Mouse (Mus musculus) MEL (cell line): ENCODE measurements around the gene Ptgds. TPM values are rescaled to one million over a fixed set of nuclear protein-coding genes. Genes with fewer than 3 reads are reported as not detected.

ENCODE experiments used
- DNase-seq: peaks from one replicate; pipeline ENCODE4 v3.0.0; 2011; ENCODE audit warnings: low read depth, low spot score
- H3K27ac ChIP-seq: 2 replicates; pipeline ENCODE4 v1.5.1; 2012; ENCODE audit warnings: low read depth, mild to moderate bottlenecking, control low read depth, low read length, moderate library complexity; ENCODE audit not compliant: control insufficient read depth
- H3K27me3 ChIP-seq, 2 experiments: fragments of 150-350 bp in 1 of 2; sonication (generic) in 1 of 2; 2 replicates each; pipeline ENCODE4 v1.6.1; 2012; ENCODE audit warnings: low read length in 2 of 2, mild to moderate bottlenecking in 2 of 2, improper control_type of control experiment in 1 of 2, moderate library complexity in 1 of 2; ENCODE audit not compliant: insufficient read depth in 2 of 2, control insufficient read depth in 1 of 2
- H3K36me3 ChIP-seq, 2 experiments: 2 replicates each; pipeline ENCODE4 v1.6.1; 2012 to 2014; ENCODE audit warnings: low read length in 2 of 2, improper control_type of control experiment in 1 of 2, inconsistent platforms in 1 of 2, mild to moderate bottlenecking in 1 of 2; ENCODE audit not compliant: insufficient read depth in 2 of 2, control insufficient read depth in 1 of 2
- H3K4me1 ChIP-seq, 2 experiments: fragments of 150-350 bp in 1 of 2; sonication (generic) in 1 of 2; 2 replicates each; pipeline ENCODE4 v1.6.1; 2012; ENCODE audit warnings: low read length in 2 of 2, improper control_type of control experiment in 1 of 2, mild to moderate bottlenecking in 1 of 2; ENCODE audit not compliant: insufficient read depth in 2 of 2, control insufficient read depth in 1 of 2
- H3K4me3 ChIP-seq, 2 experiments: fragments of 150-350 bp in 1 of 2; sonication (generic) in 1 of 2; 2 replicates each; pipeline ENCODE4 v1.5.1; 2012; ENCODE audit warnings: low read depth in 2 of 2, low read length in 2 of 2, mild to moderate bottlenecking in 2 of 2, moderate library complexity in 2 of 2, control low read depth in 1 of 2, improper control_type of control experiment in 1 of 2; ENCODE audit not compliant: control insufficient read depth in 1 of 2, insufficient read depth in 1 of 2
- H3K79me2 ChIP-seq: 2 replicates; pipeline ENCODE4 v1.6.1; 2012; ENCODE audit warnings: mild to moderate bottlenecking, low read length, moderate library complexity; ENCODE audit not compliant: control insufficient read depth, poor library complexity, insufficient read depth
- H3K9ac ChIP-seq: 2 replicates; pipeline ENCODE4 v1.6.1; 2012; ENCODE audit warnings: low read depth, mild to moderate bottlenecking, control low read depth, low read length, moderate library complexity; ENCODE audit not compliant: control insufficient read depth, poor library complexity, severe bottlenecking
- H3K9me3 ChIP-seq: fragments of 150-350 bp; sonication (generic); replicated peaks from 2 replicates; pipeline ENCODE4 v1.6.1; 2012; ENCODE audit warnings: mild to moderate bottlenecking, low read length, improper control_type of control experiment, moderate library complexity; ENCODE audit not compliant: insufficient read depth
- CHD1 ChIP-seq: IDR thresholded peaks from 2 replicates; pipeline ENCODE4 v1.6.1; 2012; ENCODE audit warnings: low read depth, mild to moderate bottlenecking, inconsistent platforms, low read length, improper control_type of control experiment
- E2F4 ChIP-seq: IDR thresholded peaks from 2 replicates; pipeline ENCODE4 v1.6.1; 2011; ENCODE audit warnings: low read depth, low read length, improper control_type of control experiment, borderline replicate concordance
- EP300 ChIP-seq, 2 experiments: IDR thresholded peaks; 2 replicates each; pipeline ENCODE4 v1.6.1; 2011; ENCODE audit warnings: improper control_type of control experiment in 2 of 2, low read length in 2 of 2, low read depth in 1 of 2, mild to moderate bottlenecking in 1 of 2
- ETS1 ChIP-seq: IDR thresholded peaks from 2 replicates; pipeline ENCODE4 v1.6.1; 2012; ENCODE audit warnings: low read depth, mild to moderate bottlenecking, inconsistent platforms, low read length, improper control_type of control experiment, moderate library complexity
- GABPA ChIP-seq: IDR thresholded peaks from 2 replicates; pipeline ENCODE4 v1.6.1; 2012; ENCODE audit warnings: low read depth, mild to moderate bottlenecking, inconsistent platforms, low read length, improper control_type of control experiment, moderate library complexity
- HCFC1 ChIP-seq: IDR thresholded peaks from 2 replicates; pipeline ENCODE4 v1.6.1; 2012; ENCODE audit warnings: low read depth, mild to moderate bottlenecking, inconsistent platforms, low read length, improper control_type of control experiment, moderate library complexity
- MAZ ChIP-seq: IDR thresholded peaks from 2 replicates; pipeline ENCODE4 v1.6.1; 2012; ENCODE audit warnings: low read depth, mild to moderate bottlenecking, inconsistent platforms, low read length, improper control_type of control experiment
- MXI1 ChIP-seq: IDR thresholded peaks from 2 replicates; pipeline ENCODE4 v1.6.1; 2011; ENCODE audit warnings: mild to moderate bottlenecking, low read depth, low read length, improper control_type of control experiment
- MYB ChIP-seq: IDR thresholded peaks from 2 replicates; pipeline ENCODE4 v1.6.1; 2011; ENCODE audit warnings: mild to moderate bottlenecking, low read depth, low read length, improper control_type of control experiment
- MYC ChIP-seq: IDR thresholded peaks from 2 replicates; pipeline ENCODE4 v1.6.1; 2011; ENCODE audit warnings: low read depth, mild to moderate bottlenecking, low read length, improper control_type of control experiment, moderate library complexity
- NRF1 ChIP-seq: IDR thresholded peaks from 2 replicates; pipeline ENCODE4 v1.6.1; 2014; ENCODE audit warnings: low read depth, mild to moderate bottlenecking, inconsistent platforms, low read length, improper control_type of control experiment, moderate library complexity; ENCODE audit not compliant: poor library complexity, insufficient read depth, severe bottlenecking
- POLR2A ChIP-seq, 2 experiments: IDR thresholded peaks; 2 replicates each; pipeline ENCODE4 v1.6.1; 2011 to 2012; ENCODE audit warnings: low read length in 2 of 2, mild to moderate bottlenecking in 2 of 2, control low read depth in 1 of 2, improper control_type of control experiment in 1 of 2, low read depth in 1 of 2, moderate library complexity in 1 of 2; ENCODE audit not compliant: control insufficient read depth in 1 of 2, insufficient read depth in 1 of 2, poor library complexity in 1 of 2
- POLR2AphosphoS2 ChIP-seq: IDR thresholded peaks from 2 replicates; pipeline ENCODE4 v1.6.1; 2011; ENCODE audit warnings: low read length, improper control_type of control experiment
- POLR2AphosphoS5 ChIP-seq: IDR thresholded peaks from 2 replicates; pipeline ENCODE4 v1.6.1; 2012; ENCODE audit warnings: low read depth, borderline replicate concordance, mild to moderate bottlenecking, inconsistent platforms, low read length, moderate library complexity, mixed read lengths
- RAD21 ChIP-seq: IDR thresholded peaks from 2 replicates; pipeline ENCODE4 v1.6.1; 2011; ENCODE audit warnings: mild to moderate bottlenecking, low read depth, low read length, improper control_type of control experiment
- RCOR1 ChIP-seq: IDR thresholded peaks from 2 replicates; pipeline ENCODE4 v1.6.1; 2012; ENCODE audit warnings: low read depth, mild to moderate bottlenecking, inconsistent platforms, low read length, improper control_type of control experiment
- SIN3A ChIP-seq: IDR thresholded peaks from 2 replicates; pipeline ENCODE4 v1.6.1; 2012; ENCODE audit warnings: low read length, improper control_type of control experiment, inconsistent platforms
- TBP ChIP-seq: IDR thresholded peaks from 2 replicates; pipeline ENCODE4 v1.8.0; 2011; ENCODE audit warnings: low read depth, low read length, improper control_type of control experiment
- TCF12 ChIP-seq: IDR thresholded peaks from 2 replicates; pipeline ENCODE4 v1.6.1; 2014; ENCODE audit warnings: low read depth, mild to moderate bottlenecking, inconsistent platforms, low read length, improper control_type of control experiment, moderate library complexity
- USF2 ChIP-seq, 2 experiments: IDR thresholded peaks; 2 replicates each; pipeline ENCODE4 v1.6.1; 2011 to 2012; ENCODE audit warnings: improper control_type of control experiment in 2 of 2, low read length in 2 of 2, borderline replicate concordance in 1 of 2, inconsistent platforms in 1 of 2, low read depth in 1 of 2, mild to moderate bottlenecking in 1 of 2; ENCODE audit not compliant: insufficient read depth in 1 of 2
- ZC3H11A ChIP-seq: IDR thresholded peaks from 2 replicates; pipeline ENCODE4 v1.6.1; 2012; ENCODE audit warnings: low read depth, mild to moderate bottlenecking, inconsistent platforms, low read length, improper control_type of control experiment
- ZMIZ1 ChIP-seq: IDR thresholded peaks from 2 replicates; pipeline ENCODE4 v1.6.1; 2012; ENCODE audit warnings: low read depth, mild to moderate bottlenecking, inconsistent platforms, low read length, improper control_type of control experiment, moderate library complexity
- ZNF384 ChIP-seq: IDR thresholded peaks from 2 replicates; pipeline ENCODE4 v1.6.1; 2012; ENCODE audit warnings: low read depth, mild to moderate bottlenecking, inconsistent platforms, low read length, improper control_type of control experiment
- polyA plus RNA-seq, 2 experiments: library from polyadenylated mRNA; stranded (reverse) in 1 of 2; unstranded in 1 of 2; fragments of >175 nt in 1 of 2; fragments of >200 nt in 1 of 2; gene quantifications; 2 replicates each; pipeline versions ENCODE4 v1.2.1 to v1.2.4; 2012; ENCODE audit warnings: low replicate concordance in 2 of 2, low read depth in 1 of 2; ENCODE audit not compliant: insufficient read length in 2 of 2, insufficient read depth in 1 of 2, missing spikeins in 1 of 2
- total RNA-seq: library from RNA; depleted of rRNA; stranded (reverse); fragments of 300-350 nt; gene quantifications from 2 replicates; pipeline ENCODE4 v1.2.3, GENCODE M21; 2012

The Ptgds gene
- total and polyA plus RNA-seq, 3 experiments, result not detected

DNA sequence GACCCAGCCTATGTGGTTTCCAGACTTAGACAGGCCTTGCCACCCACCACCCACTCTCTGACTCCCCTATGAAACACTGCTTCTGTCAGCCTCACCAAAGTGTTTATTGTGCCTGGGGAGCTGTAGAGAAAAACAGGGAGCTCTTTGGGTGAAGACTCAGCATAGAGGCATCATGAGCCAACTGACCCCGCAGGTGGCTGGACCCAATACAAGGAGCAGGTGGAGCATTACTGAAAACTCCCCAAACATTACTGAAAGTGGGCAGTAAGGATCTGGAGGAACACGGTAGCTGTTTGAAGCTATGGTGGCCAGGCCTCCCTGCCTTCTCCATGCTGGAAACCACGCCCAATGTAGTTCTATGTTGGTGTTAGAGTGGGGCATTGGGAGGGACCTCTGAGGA, 6.2 kb downstream of the Ptgds start:
- Histone ChIP-seq H3K4me1 (peaks cover 4 to 11% of the 10 kb centered on the region in 2 experiments; a peak in 3 of 4 replicates), H3K4me3 (no peak overlapping the region), H3K27ac (no peak overlapping the region), H3K9me3 (no peaks in the 10 kb centered on the region), H3K79me2 (peaks cover 8% of the 10 kb centered on the region; the same call in 1 of the 2 replicates)
- TF ChIP-seq CHD1 (no peak), MYB (no peak), RAD21 (no peak), SIN3A (no peak), POLR2A (IDR thresholded peaks at IDR 0.05; ENCODE audit: control insufficient read depth in 1 of 2, insufficient read depth in 1 of 2, low read depth in 1 of 2, low read length in 2 of 2, poor library complexity in 1 of 2) (no peak)
- TF ChIP-seq, all 39 proteins: peak for 0
- no peak overlapping the region for H3K9ac ChIP-seq
- no peaks in the 10 kb centered on the region for H3K36me3 ChIP-seq
- DNase-seq, result no peak
- no peaks in the 10 kb centered on the region for H3K27me3 ChIP-seq

DNA sequence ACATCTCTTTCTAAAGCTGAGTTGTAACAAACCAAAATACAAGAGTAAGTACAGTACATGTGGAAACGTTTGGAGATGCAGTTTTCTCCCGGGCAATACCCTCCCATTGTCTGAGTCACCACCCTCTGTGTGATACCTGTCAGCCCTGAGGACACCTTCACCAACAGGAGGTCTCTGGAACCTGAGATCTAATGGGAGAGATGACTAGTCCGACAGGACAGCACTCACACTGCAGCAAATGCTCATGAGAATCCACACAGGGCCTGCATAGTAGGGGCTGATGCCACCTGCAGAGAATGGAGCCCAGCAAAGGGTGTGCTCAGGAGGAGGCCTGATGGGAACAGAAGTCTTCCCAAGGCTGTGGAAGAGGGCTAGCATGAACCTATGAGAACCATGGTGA, 8.4 kb downstream of the Ptgds start:
- Histone ChIP-seq H3K36me3 (no peaks in the 10 kb centered on the region), H3K9ac (peak overlapping the region; percentile 59), H3K9me3 (no peaks in the 10 kb centered on the region), H3K79me2 (peaks cover 8% of the 10 kb centered on the region; the same call in 1 of the 2 replicates), H3K4me3 (peak overlapping the region; percentile 36 to 55), H3K27me3 (no peaks in the 10 kb centered on the region), H3K27ac (peak overlapping the region; percentile 65), H3K4me1 (peaks cover 4 to 11% of the 10 kb centered on the region in 2 experiments; a peak in 3 of 4 replicates)
- no peak for TF ChIP-seq MXI1
- no peak for DNase-seq

DNA sequence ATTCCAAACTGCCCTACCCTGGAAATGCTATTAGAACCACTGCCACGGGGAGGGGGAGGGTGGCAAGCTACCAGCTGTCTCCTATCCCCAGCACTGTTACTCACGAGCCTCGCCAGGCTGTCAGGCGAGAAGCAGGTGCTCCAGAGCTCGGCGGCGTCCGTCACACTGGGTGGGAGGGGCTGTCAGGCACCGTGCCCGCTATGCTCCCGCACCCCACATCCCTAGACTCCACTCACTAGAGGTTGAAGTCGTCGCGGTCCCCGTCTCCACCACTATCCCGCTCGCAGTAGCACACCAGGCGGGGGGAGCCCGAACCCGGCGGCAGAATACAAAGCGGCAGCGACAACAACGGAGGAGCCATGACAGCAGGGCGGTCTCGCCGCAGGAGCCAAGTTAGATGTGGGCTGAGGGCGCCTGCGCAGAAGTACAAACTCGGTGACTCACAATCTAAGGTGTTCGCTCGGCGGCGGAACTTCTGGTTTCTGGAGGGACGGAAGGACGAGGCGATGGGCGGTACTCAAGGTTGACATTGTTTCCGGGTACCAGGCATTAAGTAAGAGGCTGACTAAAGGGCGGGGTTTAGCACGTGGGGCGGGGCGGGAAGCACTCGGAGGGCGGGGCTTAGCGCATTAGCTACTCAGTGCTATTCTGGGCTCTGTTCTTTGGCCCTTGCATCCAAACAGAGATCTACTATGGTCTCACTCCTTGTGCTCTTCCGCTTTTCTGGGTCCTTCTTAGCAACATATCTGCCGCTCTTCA, 9.1 kb downstream of the Ptgds start, which contains the start of gene Paxx:
Gene Paxx (minus strand): TSS at position 544 of the 759 bp plus-strand sequence.
- no peaks in the 10 kb centered on the region for H3K27me3 ChIP-seq
- no peaks in the 10 kb centered on the region for H3K36me3 ChIP-seq
- peak within 1 kb of the TSS; percentile 79 for H3K9ac ChIP-seq
- no peaks in the 10 kb centered on the region for H3K9me3 ChIP-seq
- peak within 1 kb of the TSS; percentile 83 for H3K27ac ChIP-seq
- peaks cover 8% of the 10 kb centered on the region; the same call in 1 of the 2 replicates for H3K79me2 ChIP-seq
- H3K4me1 ChIP-seq, result peaks cover 4 to 11% of the 10 kb centered on the region in 2 experiments; a peak in 3 of 4 replicates
- peak; percentile 100 for DNase-seq
- peak within 1 kb of the TSS; percentile 77 to 84 for H3K4me3 ChIP-seq
- peak; percentile 50; the same call in 1 of the 2 replicates for TF ChIP-seq ETS1
- TF ChIP-seq NRF1, result peak; percentile 77
- no peak for TF ChIP-seq E2F4
- TF ChIP-seq ZC3H11A, result no peak
- no peak; the same call in 1 of the 2 replicates for TF ChIP-seq TCF12
- TF ChIP-seq USF2 (IDR thresholded peaks at IDR 0.05; ENCODE audit: borderline replicate concordance in 1 of 2, insufficient read depth in 1 of 2, low read depth in 1 of 2, low read length in 2 of 2), result no peak
- peak; percentile 82 for TF ChIP-seq HCFC1
- TF ChIP-seq GABPA, result no peak
- no peak for TF ChIP-seq POLR2AphosphoS5
- TF ChIP-seq TBP, result peak; percentile 91
- peak; percentile 76 for TF ChIP-seq SIN3A
- 0 out of 2 replicates have a peak, but pooled peaks have one; percentile 40 for TF ChIP-seq MAZ
- TF ChIP-seq POLR2AphosphoS2, result peak; percentile 79
- no peak for TF ChIP-seq ZNF384
- TF ChIP-seq ZMIZ1, result peak; percentile 85
- TF ChIP-seq MYC, result peak; percentile 48; the same call in 1 of the 2 replicates
- TF ChIP-seq RCOR1, result no peak
- TF ChIP-seq EP300 (IDR thresholded peaks at IDR 0.05; ENCODE audit: low read depth in 1 of 2, low read length in 2 of 2), result no peak
- peak; percentile 87 to 89 for TF ChIP-seq POLR2A (IDR thresholded peaks at IDR 0.05; ENCODE audit: control insufficient read depth in 1 of 2, insufficient read depth in 1 of 2, low read depth in 1 of 2, low read length in 2 of 2, poor library complexity in 1 of 2)
- peak; percentile 75 for TF ChIP-seq MXI1
